Mouse (Mus musculus): ENCODE measurements around the gene Ankrd28.

Gene Ankrd28

GRCm38 (mm10) chr14:31666931-31667705 is 163.3 kb downstream of the Ankrd28 start:
- DNase-seq (ENCODE audit: low read depth, low spot score) = no peak

GRCm38 (mm10) chr14:31665566-31665940 is 164.9 kb downstream of the Ankrd28 start:
- DNase-seq (ENCODE audit: low read depth, low spot score) = no peak

GRCm38 (mm10) chr14:31664903-31665565 is 165.4 kb downstream of the Ankrd28 start:
- DNase-seq (ENCODE audit: low read depth, low spot score) = peak; percentile 82

- DNase-seq (ENCODE audit: low read depth, low spot score) = no peak
Measured at GRCm38 (mm10) chr14:31664100-31664902, 166.2 kb downstream of the Ankrd28 start.

- no peak for DNase-seq (ENCODE audit: low read depth, low spot score)
Measured at GRCm38 (mm10) chr14:31663376-31664099, 166.9 kb downstream of the Ankrd28 start.

- DNase-seq (ENCODE audit: low read depth, low spot score) = peak; percentile 29
Measured at GRCm38 (mm10) chr14:31662555-31663211, 167.8 kb downstream of the Ankrd28 start.

- DNase-seq (ENCODE audit: low read depth, low spot score) = peak; percentile 85
Measured at GRCm38 (mm10) chr14:31661671-31662554, 168.5 kb downstream of the Ankrd28 start.

- no peak for DNase-seq (ENCODE audit: low read depth, low spot score)
Measured at GRCm38 (mm10) chr14:31660312-31661093, 169.9 kb downstream of the Ankrd28 start.

- no peak for DNase-seq (ENCODE audit: low read depth, low spot score)
Measured at GRCm38 (mm10) chr14:31659501-31660181, 170.8 kb downstream of the Ankrd28 start.

- DNase-seq (ENCODE audit: low read depth, low spot score) = no peak
Measured at GRCm38 (mm10) chr14:31658126-31658680, 172.2 kb downstream of the Ankrd28 start.

- peak; percentile 71 for DNase-seq (ENCODE audit: low read depth, low spot score)
Measured at GRCm38 (mm10) chr14:31656857-31657645, 173.4 kb downstream of the Ankrd28 start.

- no peak for DNase-seq (ENCODE audit: low read depth, low spot score)
Measured at GRCm38 (mm10) chr14:31656386-31656785, 174.1 kb downstream of the Ankrd28 start.

GRCm38 (mm10) chr14:31655406-31655805 is 175.0 kb downstream of the Ankrd28 start:
- no peak for DNase-seq (ENCODE audit: low read depth, low spot score)

- no peak for DNase-seq (ENCODE audit: low read depth, low spot score)
Measured at GRCm38 (mm10) chr14:31654816-31655215, 175.6 kb downstream of the Ankrd28 start.

- no peak for DNase-seq (ENCODE audit: low read depth, low spot score)
Measured at GRCm38 (mm10) chr14:31653101-31653875, 177.2 kb downstream of the Ankrd28 start.

- DNase-seq (ENCODE audit: low read depth, low spot score) = no peak
Measured at GRCm38 (mm10) chr14:31652624-31653023, 177.8 kb downstream of the Ankrd28 start.

- no peak for DNase-seq (ENCODE audit: low read depth, low spot score)
Measured at GRCm38 (mm10) chr14:31652106-31652505, 178.3 kb downstream of the Ankrd28 start.

All from CD4-positive helper T cell, adult 2 months (primary cell).